In genomic region chr16:87067523-87067922, GRCm38 (mm10) we compare ENCODE assay signal across 23 mouse cellular contexts.
DNase-seq lines count a peak whose midpoint lies in the region; ATAC-seq and TF ChIP-seq lines count a peak whose summit lies in the region.
"Had no signal": no experiment of that assay in that cellular context is flagged by ENCODE, and none has a peak within 500 bp of the region (broad histone marks: within the 10 kb centered on the region; RNA-seq: fewer than 3 reads in every experiment).

No protein-coding gene starts in this region.

- peak; percentile 32 for DNase-seq in gastrocnemius, adult 2 months
- no peak for DNase-seq in gastrocnemius, adult 8-10 months (ENCODE audit: low spot score in 2 of 2)
- peak; percentile 17 for DNase-seq in kidney, adult 2 months
- no peak for DNase-seq in kidney, postnatal 0 days (ENCODE audit: low spot score)
- DNase-seq in kidney, adult 18-20 months, result no peak
- no peak for DNase-seq in layer of hippocampus, adult 9-11 months
- DNase-seq: adrenal gland, adult 8-10 months; adrenal gland, postnatal 25 days; cerebellum, adult 18-20 months; cerebellum, adult 9-10 months; gastrocnemius, postnatal 25 days; heart, adult 2 months had no signal

- H3K4me2 ChIP-seq in kidney, embryonic 16.5 days (replicated peaks; ENCODE audit: low read depth, low read length), result no peak overlapping the region
- no peak overlapping the region for H3K4me2 ChIP-seq in kidney, postnatal 0 days (ENCODE audit: low read length)
- H3K4me2 ChIP-seq: forebrain, embryonic 13.5 days; hindbrain, embryonic 12.5 days had no signal

- no peak overlapping the region for H3K9ac ChIP-seq in kidney, embryonic 16.5 days (replicated peaks; ENCODE audit: low read length)
- H3K9ac ChIP-seq in kidney, postnatal 0 days (ENCODE audit: low read depth, low read length), result no peak overlapping the region
- H3K9ac ChIP-seq: forebrain, embryonic 13.5 days; hindbrain, embryonic 12.5 days had no signal

- no peak for TF ChIP-seq POLR2A in kidney, adult 2 months (IDR thresholded peaks at IDR 0.05; ENCODE audit: low read depth, low read length)

- TF ChIP-seq CTCF in gastrocnemius, adult 2 months (IDR thresholded peaks at IDR 0.05), result no peak
- TF ChIP-seq CTCF in kidney, adult 2 months (conservative IDR thresholded peaks at IDR 0.05; ENCODE audit: insufficient read depth, insufficient read length, low read depth, low read length), result no peak
- TF ChIP-seq CTCF in kidney, postnatal 0 days (IDR thresholded peaks at IDR 0.05; ENCODE audit: low read depth), result no peak

- no peak; the same call in 1 of the 2 replicates for ATAC-seq in kidney, embryonic 16.5 days (ENCODE audit: low FRiP score, low TSS enrichment)
- ATAC-seq in kidney, postnatal 0 days (replicated peaks; ENCODE audit: low FRiP score, low read depth), result 0 out of 2 replicates have a peak, but pooled peaks have one; percentile 10
- ATAC-seq: activated CD4-positive, CD25-positive, alpha-beta regulatory T cell, adult 4 months; CD4-positive, CD25-positive, alpha-beta regulatory T cell, adult 4 months; forebrain, embryonic 13.5 days; forebrain, embryonic 16.5 days; hindbrain, embryonic 16.5 days; inflammation-experienced regulatory T-cells, adult 6 months; intestine, embryonic 16.5 days had no signal

- no peaks in the 10 kb centered on the region for H3K27me3 ChIP-seq in kidney, adult 2 months (replicated peaks; ENCODE audit: control insufficient read depth, insufficient read depth, low read length)
- no peaks in the 10 kb centered on the region for H3K27me3 ChIP-seq in kidney, embryonic 16.5 days (ENCODE audit: insufficient read depth, low read length)
- H3K27me3 ChIP-seq in kidney, postnatal 0 days (ENCODE audit: insufficient read depth, low read length), result no peaks in the 10 kb centered on the region
- H3K27me3 ChIP-seq: forebrain, embryonic 13.5 days; hindbrain, embryonic 12.5 days had no signal

- peak overlapping the region; percentile 86 for H3K27ac ChIP-seq in gastrocnemius, adult 2 months
- H3K27ac ChIP-seq in kidney, adult 2 months (ENCODE audit: insufficient read depth, low read depth, low read length), result no peak overlapping the region
- H3K27ac ChIP-seq in kidney, embryonic 16.5 days (ENCODE audit: low read length), result no peak overlapping the region
- H3K27ac ChIP-seq in kidney, postnatal 0 days, result no peak overlapping the region; the same call in 1 of the 2 replicates
- H3K27ac ChIP-seq: forebrain, embryonic 10.5 days; forebrain, embryonic 13.5 days; heart, adult 2 months; heart, embryonic 10.5 days; hindbrain, embryonic 12.5 days had no signal

- no peaks in the 10 kb centered on the region for H3K36me3 ChIP-seq in kidney, adult 2 months (ENCODE audit: control insufficient read depth, insufficient read depth, low read length)
- H3K36me3 ChIP-seq in kidney, embryonic 16.5 days (ENCODE audit: insufficient read depth, low read length), result no peaks in the 10 kb centered on the region
- no peaks in the 10 kb centered on the region for H3K36me3 ChIP-seq in kidney, postnatal 0 days (ENCODE audit: insufficient read depth, low read length)
- H3K36me3 ChIP-seq: forebrain, embryonic 10.5 days; heart, embryonic 10.5 days; hindbrain, embryonic 12.5 days had no signal

- intact Hi-C loops in gastrocnemius, adult 2 months (cut with DNase I), result loop anchor here (5.0 kb wide), 1 partner anchor 1265 kb away; the partner anchor contains the start of gene Adamts1

- WGBS in kidney, adult 2 months, result 56% methylated on average over 5 of the region's 5 CpGs
- WGBS in kidney, embryonic 16.5 days, result 55% methylated on average over 5 of the region's 5 CpGs
- 49% methylated on average over 5 of the region's 5 CpGs for WGBS in kidney, postnatal 0 days

- no peak overlapping the region for H3K4me3 ChIP-seq in gastrocnemius, adult 2 months
- H3K4me3 ChIP-seq in kidney, adult 2 months (ENCODE audit: insufficient read depth, low read depth, low read length), result no peak overlapping the region
- H3K4me3 ChIP-seq in kidney, embryonic 16.5 days (ENCODE audit: low read length), result no peak overlapping the region
- no peak overlapping the region for H3K4me3 ChIP-seq in kidney, postnatal 0 days (replicated peaks; ENCODE audit: low read depth, low read length)
- H3K4me3 ChIP-seq: forebrain, embryonic 10.5 days; forebrain, embryonic 13.5 days; heart, adult 2 months; heart, embryonic 10.5 days; hindbrain, embryonic 12.5 days had no signal

- H3K4me1 ChIP-seq in kidney, adult 2 months (ENCODE audit: control insufficient read depth, insufficient read depth, low read length), result peaks cover 3% of the 10 kb centered on the region; the same call in 1 of the 2 replicates
- H3K4me1 ChIP-seq in kidney, embryonic 16.5 days (ENCODE audit: insufficient read depth, low read length), result peaks cover 6% of the 10 kb centered on the region; the same call in 1 of the 2 replicates
- no peaks in the 10 kb centered on the region for H3K4me1 ChIP-seq in kidney, postnatal 0 days (replicated peaks; ENCODE audit: insufficient read depth, low read length)
- H3K4me1 ChIP-seq: forebrain, embryonic 10.5 days; forebrain, embryonic 13.5 days; heart, embryonic 10.5 days; hindbrain, embryonic 12.5 days had no signal

- H3K9me3 ChIP-seq in kidney, embryonic 16.5 days (ENCODE audit: low read length), result no peaks in the 10 kb centered on the region
- H3K9me3 ChIP-seq in kidney, postnatal 0 days (replicated peaks; ENCODE audit: low read length), result no peaks in the 10 kb centered on the region
- H3K9me3 ChIP-seq: forebrain, embryonic 10.5 days; forebrain, embryonic 13.5 days; heart, embryonic 10.5 days; hindbrain, embryonic 12.5 days had no signal

Comparison
In these comparisons a context has a peak if more than half of its experiments do, and no peak if none do; other contexts are left out.
1. DNase-seq: peak in gastrocnemius, adult 2 months (single experiment) and kidney, adult 2 months (single experiment); none in gastrocnemius, adult 8-10 months (0 of 2), kidney, postnatal 0 days (single experiment), kidney, adult 18-20 months (single experiment) and layer of hippocampus, adult 9-11 months (single experiment).